Comparison of ENCODE assay signal across 8 mouse cellular contexts in the genomic region with DNA sequence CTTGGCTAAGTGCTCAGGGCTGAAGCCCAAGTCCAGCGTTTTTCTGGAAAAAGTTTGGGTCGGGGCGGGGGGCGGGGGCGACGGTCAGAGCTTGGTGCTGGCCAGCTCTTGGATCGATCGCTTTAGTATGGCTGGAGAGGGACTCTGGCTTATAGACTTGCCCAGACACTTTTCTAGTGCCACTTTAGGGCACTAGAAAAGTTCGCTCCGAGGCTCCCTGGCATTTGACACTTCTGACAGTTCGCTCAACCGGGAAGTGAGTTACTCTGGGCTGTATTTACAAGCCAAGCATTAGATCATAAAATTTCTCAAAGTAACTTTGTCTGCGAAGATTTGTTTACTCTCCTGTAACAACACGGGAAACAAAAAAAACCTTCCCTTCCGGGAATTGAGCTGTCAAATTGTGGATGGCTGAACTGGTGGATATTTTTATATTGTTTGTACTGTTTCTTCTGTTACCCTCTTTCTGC. TPM values are rescaled to one million over a fixed set of nuclear protein-coding genes. Genes with fewer than 3 reads are reported as not detected.
DNase-seq lines count a peak whose midpoint lies in the region; ATAC-seq and TF ChIP-seq lines count a peak whose summit lies in the region.

No protein-coding gene starts in this region.

- H3K4me2 ChIP-seq in hindbrain, postnatal 0 days (ENCODE audit: low read depth, low read length), result peak overlapping the region; percentile 96
- peak overlapping the region; percentile 97 for H3K4me2 ChIP-seq in stomach, embryonic 16.5 days (ENCODE audit: low read depth, low read length)

- ATAC-seq in CD4-positive, CD25-positive, alpha-beta regulatory T cell, adult 4 months, result no peak
- ATAC-seq in hindbrain, postnatal 0 days, result no peak; the same call in 1 of the 2 replicates
- peak; percentile 23; the same call in 1 of the 2 replicates for ATAC-seq in stomach, embryonic 16.5 days (ENCODE audit: insufficient read depth, low FRiP score)

- TF ChIP-seq CTCF in hindbrain, postnatal 0 days (IDR thresholded peaks at IDR 0.05; ENCODE audit: low read depth), result no peak
- no peak for TF ChIP-seq CTCF in lung, adult 2 months (IDR thresholded peaks at IDR 0.05; ENCODE audit: insufficient read depth, low read length)

- H3K4me3 ChIP-seq in forebrain, embryonic 10.5 days, result peak overlapping the region; percentile 57
- H3K4me3 ChIP-seq in hindbrain, postnatal 0 days (ENCODE audit: low read length), result peak overlapping the region; percentile 41
- peak overlapping the region; percentile 98 for H3K4me3 ChIP-seq in lung, adult 2 months (replicated peaks; ENCODE audit: extremely low read depth, low read depth, low read length)
- peak overlapping the region; percentile 58 for H3K4me3 ChIP-seq in stomach, embryonic 16.5 days (replicated peaks; ENCODE audit: low read length)

- H3K9ac ChIP-seq in hindbrain, postnatal 0 days (replicated peaks; ENCODE audit: low read length), result peak overlapping the region; percentile 41
- peak overlapping the region; percentile 63 for H3K9ac ChIP-seq in stomach, embryonic 16.5 days (ENCODE audit: low read length)

- peaks cover 20% of the 10 kb centered on the region for H3K27me3 ChIP-seq in forebrain, embryonic 10.5 days (ENCODE audit: poor library complexity, severe bottlenecking)
- H3K27me3 ChIP-seq in hindbrain, postnatal 0 days (ENCODE audit: insufficient read depth, low read length), result no peaks in the 10 kb centered on the region
- no peaks in the 10 kb centered on the region for H3K27me3 ChIP-seq in stomach, embryonic 16.5 days (ENCODE audit: control insufficient read depth, insufficient read depth, low read length)

- H3K27ac ChIP-seq in forebrain, embryonic 10.5 days, result 0 out of 2 replicates have a peak overlapping the region, but pooled peaks have one; percentile 65
- no peak overlapping the region for H3K27ac ChIP-seq in hindbrain, postnatal 0 days
- no peak overlapping the region; the same call in 1 of the 2 replicates for H3K27ac ChIP-seq in stomach, embryonic 16.5 days (ENCODE audit: low read length)

- H3K9me3 ChIP-seq in forebrain, embryonic 10.5 days, result no peaks in the 10 kb centered on the region
- no peaks in the 10 kb centered on the region for H3K9me3 ChIP-seq in hindbrain, postnatal 0 days (ENCODE audit: low read length)
- no peaks in the 10 kb centered on the region for H3K9me3 ChIP-seq in stomach, embryonic 16.5 days (replicated peaks; ENCODE audit: control insufficient read depth, low read length)

- no peak; the same call in 1 of the 2 replicates for TF ChIP-seq POLR2A in lung, adult 2 months (IDR thresholded peaks at IDR 0.05; ENCODE audit: borderline replicate concordance, extremely low read depth, low read depth, low read length)

- DNase-seq in CD4-positive, CD25-positive, alpha-beta regulatory T cell, adult 2 months (ENCODE audit: low read depth, low spot score), result peak; percentile 34
- no peak for DNase-seq in forebrain, embryonic 10.5 days (ENCODE audit: extremely low spot score, low spot score)
- no peak for DNase-seq in hindbrain, postnatal 0 days (ENCODE audit: low spot score)
- no peak for DNase-seq in lung, adult 2 months
- DNase-seq in c-Kit-positive CD71-positive TER-119-positive erythroid progenitor cells, embryonic 14.5 days (ENCODE audit: low spot score), result no peak
- no peak for DNase-seq in left cerebral cortex, postnatal 4 days

- intact Hi-C loops in left cerebral cortex, postnatal 4 days (cut with DNase I), result no loop called here

- WGBS in forebrain, embryonic 10.5 days, result 30% methylated on average over 15 of the region's 15 CpGs
- 12% methylated on average over 15 of the region's 15 CpGs for WGBS in hindbrain, postnatal 0 days
- 1% methylated on average over 15 of the region's 15 CpGs for WGBS in lung, adult 2 months
- 4% methylated on average over 15 of the region's 15 CpGs for whole genome bisulfite sequencing in stomach, embryonic 16.5 days

- no peaks in the 10 kb centered on the region for H3K36me3 ChIP-seq in forebrain, embryonic 10.5 days (replicated peaks)
- no peaks in the 10 kb centered on the region for H3K36me3 ChIP-seq in hindbrain, postnatal 0 days (ENCODE audit: insufficient read depth, low read length)
- no peaks in the 10 kb centered on the region for H3K36me3 ChIP-seq in stomach, embryonic 16.5 days (ENCODE audit: control insufficient read depth, insufficient read depth, low read length)

- peaks cover 15% of the 10 kb centered on the region for H3K4me1 ChIP-seq in forebrain, embryonic 10.5 days
- no peaks in the 10 kb centered on the region for H3K4me1 ChIP-seq in hindbrain, postnatal 0 days (ENCODE audit: insufficient read depth, low read length)
- no peaks in the 10 kb centered on the region; the same call in none of the 2 replicates for H3K4me1 ChIP-seq in lung, adult 2 months (ENCODE audit: control insufficient read depth, insufficient read depth, low read length)
- 0 out of 2 replicates have a peak, but pooled peaks cover 7% of the 10 kb centered on the region for H3K4me1 ChIP-seq in stomach, embryonic 16.5 days (ENCODE audit: control insufficient read depth, insufficient read depth, low read length)

RNA-seq across cellular contexts. Expression of gene Fas, which starts 0.4 kb away (rescaled TPM):
- polyA plus RNA-seq in CD4-positive, CD25-positive, alpha-beta regulatory T cell, adult 4 months (2017; shearing (Covaris generic)), result 100 to 1,000 TPM; 132 to 152 TPM
- 0.21 TPM in 1 of 2 replicates, not detected in the other for polyA plus RNA-seq in forebrain, embryonic 10.5 days (2016; fragmentation: Nextera tagmentation; extraction: Ambion mirVana)
- 0.47 and 0.78 TPM in 2 replicates for total RNA-seq in hindbrain, postnatal 0 days (2014; rRNA removed)
- polyA plus RNA-seq in hindbrain, postnatal 0 days (2015; fragmentation: Nextera tagmentation; extraction: Ambion mirVana), result 2.4 and 2.8 TPM in 2 replicates
- polyA plus RNA-seq in lung, adult 2 months (2012; rRNA removed), result 9.2 and 10.0 TPM in 2 replicates
- 5.1 and 5.9 TPM in 2 replicates for polyA plus RNA-seq in stomach, embryonic 16.5 days (2015; fragmentation: Nextera tagmentation; extraction: Ambion mirVana)
- 1 to 10 TPM in 1 of 2 experiments, not detected in 1; 1.2 TPM for total RNA-seq in left cerebral cortex, postnatal 4 days (2021)

RNA-seq across cellular contexts. Expression of gene Acta2, which starts 35.5 kb away (rescaled TPM):
- polyA plus RNA-seq in CD4-positive, CD25-positive, alpha-beta regulatory T cell, adult 4 months (2017; shearing (Covaris generic)), result under 1 TPM; 0.39 to 0.47 TPM
- 6.5 and 8.1 TPM in 2 replicates for polyA plus RNA-seq in forebrain, embryonic 10.5 days (2016; fragmentation: Nextera tagmentation; extraction: Ambion mirVana)
- total RNA-seq in hindbrain, postnatal 0 days (2014; rRNA removed), result 8.1 and 8.6 TPM in 2 replicates
- 6.7 and 13.1 TPM in 2 replicates for polyA plus RNA-seq in hindbrain, postnatal 0 days (2015; fragmentation: Nextera tagmentation; extraction: Ambion mirVana)
- polyA plus RNA-seq in lung, adult 2 months (2012; rRNA removed), result 337 and 584 TPM in 2 replicates
- 2,412 and 2,864 TPM in 2 replicates for polyA plus RNA-seq in stomach, embryonic 16.5 days (2015; fragmentation: Nextera tagmentation; extraction: Ambion mirVana)
- 10 to 100 TPM in 1 of 2 experiments, 1 to 10 TPM in 1; 9.3 to 10.5 TPM for total RNA-seq in left cerebral cortex, postnatal 4 days (2021)

Comparison
In these comparisons a context has a peak if more than half of its experiments do, and no peak if none do; other contexts are left out.
1. H3K4me3 ChIP-seq: peak in every context shown above with its lines; median percentile 98 in lung, adult 2 months; 58 in stomach, embryonic 16.5 days; 57 in forebrain, embryonic 10.5 days; 41 in hindbrain, postnatal 0 days.
2. RNA of gene Fas, which starts 0.4 kb away (polyA plus RNA-seq): 132 to 152 TPM in CD4-positive, CD25-positive, alpha-beta regulatory T cell, adult 4 months; 9.2 to 10.0 TPM in lung, adult 2 months, 5.1 to 5.9 TPM in stomach, embryonic 16.5 days, 2.4 to 2.8 TPM in hindbrain, postnatal 0 days and 0.21 TPM in forebrain, embryonic 10.5 days; every median in the first group is over 10 times any median in the second.
3. RNA of gene Acta2, which starts 35.5 kb away (polyA plus RNA-seq): 2,412 to 2,864 TPM in stomach, embryonic 16.5 days and 337 to 584 TPM in lung, adult 2 months; 6.7 to 13.1 TPM in hindbrain, postnatal 0 days, 6.5 to 8.1 TPM in forebrain, embryonic 10.5 days and 0.39 to 0.47 TPM in CD4-positive, CD25-positive, alpha-beta regulatory T cell, adult 4 months; every median in the first group is over 10 times any median in the second.